Mouse (Mus musculus) induced T-regulatory cell, adult 2 months (primary cell): ENCODE measurements around the gene Celsr1.

ENCODE experiments used
- DNase-seq: peaks from one replicate; pipeline ENCODE4 v3.0.0-alpha.2; 2012; ENCODE audit warnings: low read depth

Celsr1 gene

GRCm38 (mm10) chr15:86034781-86035360, 1.3 kb upstream of the Celsr1 start:
- peak; percentile 78 for DNase-seq

GRCm38 (mm10) chr15:86034021-86034523, 495 bp upstream of the Celsr1 start:
- peak; percentile 94 for DNase-seq

GRCm38 (mm10) chr15:86032811-86033190, 776 bp downstream of the Celsr1 start:
- DNase-seq, result peak; percentile 79

GRCm38 (mm10) chr15:86029981-86030380, 3.6 kb downstream of the Celsr1 start:
- no peak for DNase-seq

- peak; percentile 70 for DNase-seq
These were observed 5.7 kb downstream of the Celsr1 start for GRCm38 (mm10) chr15:86027871-86028270.

- no peak for DNase-seq
These were observed 11.6 kb downstream of the Celsr1 start for GRCm38 (mm10) chr15:86021971-86022370.

- DNase-seq, result no peak
These were observed 12.3 kb downstream of the Celsr1 start for GRCm38 (mm10) chr15:86021301-86021700.

GRCm38 (mm10) chr15:86020008-86020407, 13.6 kb downstream of the Celsr1 start:
- DNase-seq, result peak; percentile 57

- peak; percentile 54 for DNase-seq
These were observed 14.6 kb downstream of the Celsr1 start for GRCm38 (mm10) chr15:86018753-86019512.

GRCm38 (mm10) chr15:86017336-86017735, 16.2 kb downstream of the Celsr1 start:
- no peak for DNase-seq

- DNase-seq, result peak; percentile 75
These were observed 17.6 kb downstream of the Celsr1 start for GRCm38 (mm10) chr15:86015860-86016541.

- DNase-seq, result no peak
These were observed 18.6 kb downstream of the Celsr1 start for GRCm38 (mm10) chr15:86015026-86015425.

GRCm38 (mm10) chr15:86013656-86014055, 19.9 kb downstream of the Celsr1 start:
- DNase-seq, result no peak

GRCm38 (mm10) chr15:86013130-86013529, 20.4 kb downstream of the Celsr1 start:
- no peak for DNase-seq

GRCm38 (mm10) chr15:86007690-86008121, 25.9 kb downstream of the Celsr1 start:
- peak; percentile 73 for DNase-seq

- no peak for DNase-seq
These were observed 27.7 kb downstream of the Celsr1 start for GRCm38 (mm10) chr15:86005691-86006525.

GRCm38 (mm10) chr15:86004048-86004447, 29.5 kb downstream of the Celsr1 start:
- no peak for DNase-seq

GRCm38 (mm10) chr15:86000706-86001292, 32.8 kb downstream of the Celsr1 start:
- no peak for DNase-seq

- no peak for DNase-seq
These were observed 34.9 kb downstream of the Celsr1 start for GRCm38 (mm10) chr15:85998525-85999230.

- peak; percentile 60 for DNase-seq
These were observed 37.4 kb downstream of the Celsr1 start for GRCm38 (mm10) chr15:85996031-85996765.
